Mouse (Mus musculus) urinary bladder, postnatal 4 days (tissue): ENCODE measurements at regions not wholly inside any gene's neighbourhood (a gene's known extent, or its start where the extent isn't known, plus 50 kb on each side); places are given as distances from the start of the nearest gene placed in this dataset.
A peak's percentile ranks its signal among the peaks of the same experiment; 100 is the strongest.

ENCODE experiments used
- DNase-seq, 2 experiments: peaks; one replicate each; pipeline ENCODE4 v3.0.0; 2021 to 2022; ENCODE audit warnings: low spot score in 2 of 2

GRCm38 (mm10) chr6:15865271-15865670 is 144.8 kb downstream of the Mdfic start:
- DNase-seq: no peak

- no peak for DNase-seq
These were observed 161.9 kb downstream of the Mdfic start for GRCm38 (mm10) chr6:15882288-15882903.

- no peak for DNase-seq
These were observed 172.6 kb downstream of the Mdfic start for GRCm38 (mm10) chr6:15893066-15893465.

- no peak for DNase-seq
These were observed 180.0 kb downstream of the Mdfic start for GRCm38 (mm10) chr6:15900495-15900894.

- no peak for DNase-seq
These were observed 182.3 kb downstream of the Mdfic start for GRCm38 (mm10) chr6:15902665-15903274.

GRCm38 (mm10) chr6:15910420-15911167 is 190.1 kb downstream of the Mdfic start:
- no peak for DNase-seq

- no peak for DNase-seq
These were observed 209.2 kb downstream of the Mdfic start for GRCm38 (mm10) chr6:15929650-15930049.

- DNase-seq: no peak
These were observed 229.8 kb downstream of the Mdfic start for GRCm38 (mm10) chr6:15950251-15950650.

- peak in 1 of 2 experiments; percentile 58 for DNase-seq
These were observed 266.9 kb downstream of the Mdfic start for GRCm38 (mm10) chr6:15987334-15987733.
